Mouse (Mus musculus): Measurements from ENCODE around the gene Pign.
A peak's percentile ranks its signal among the peaks of the same experiment; 100 is the strongest.

The Pign gene

DNA sequence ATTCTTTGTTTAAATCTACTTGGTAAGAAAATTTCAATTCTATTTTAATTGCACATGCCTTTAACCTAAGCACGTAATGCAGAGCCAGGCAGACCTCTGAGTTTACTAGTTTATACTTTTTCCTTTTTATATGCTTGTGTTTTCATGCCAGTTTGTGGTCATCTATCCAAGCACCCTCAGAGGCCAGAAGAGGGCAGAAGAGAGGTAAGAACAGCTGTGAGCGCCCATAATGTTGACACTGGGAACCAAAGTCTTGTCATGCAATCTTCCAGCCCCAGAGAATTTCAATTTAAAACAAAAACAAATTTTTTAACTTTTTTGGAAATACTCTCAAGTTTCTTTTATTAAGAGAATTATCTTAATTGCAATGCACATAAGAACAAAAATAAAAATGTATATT, 99.7 kb downstream of the Pign start:
- no peak for DNase-seq (ENCODE audit: low read depth)

- DNase-seq (ENCODE audit: low read depth) = no peak
Measured at GRCm38 (mm10) chr1:105556078-105556477, 107.4 kb downstream of the Pign start.

DNA sequence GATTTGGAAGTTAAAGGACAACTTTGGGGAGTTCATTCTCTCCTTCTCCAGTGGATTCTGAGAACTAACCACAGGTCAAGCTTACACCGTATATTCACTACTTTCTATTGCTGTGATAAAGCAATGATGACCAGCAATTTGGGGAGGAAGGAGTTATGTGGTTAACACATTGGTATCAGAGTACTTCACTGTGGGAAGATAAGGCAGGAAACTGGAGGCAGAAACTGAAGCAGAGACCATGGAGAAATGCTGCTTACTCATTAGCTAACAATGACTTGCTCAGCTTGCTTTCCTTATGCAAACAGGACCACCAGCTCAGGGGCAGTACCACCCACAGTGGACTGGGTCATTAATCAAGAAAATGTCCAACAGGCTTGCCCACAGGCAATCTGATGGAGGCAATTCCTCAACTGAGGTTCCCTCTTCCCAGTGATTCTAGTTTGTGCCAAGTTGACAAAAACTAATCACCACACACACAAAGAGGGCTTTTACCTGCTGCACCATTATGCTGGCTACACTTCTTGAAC, 108.2 kb downstream of the Pign start:
- DNase-seq (ENCODE audit: low read depth) = no peak

DNA sequence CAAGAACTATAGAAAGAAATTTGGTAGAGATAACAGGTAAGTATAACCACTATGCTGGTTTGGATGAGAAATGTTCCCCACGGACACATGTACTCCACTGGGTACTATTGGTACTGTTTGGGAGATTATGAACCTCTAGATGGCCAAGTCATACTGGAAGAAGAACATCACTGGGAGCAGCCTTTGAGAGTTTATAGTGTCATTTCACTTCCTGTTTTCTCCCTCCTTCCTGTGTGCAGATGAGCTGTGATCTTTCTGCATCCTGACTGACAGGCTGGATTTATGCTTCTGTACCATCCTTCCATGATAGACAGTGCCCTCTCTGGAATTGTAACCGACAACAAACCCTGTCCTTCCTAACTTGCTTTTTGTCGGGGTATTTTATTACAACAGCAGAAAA, 110.3 kb downstream of the Pign start:
- no peak for DNase-seq (ENCODE audit: low read depth)

GRCm38 (mm10) chr1:105550163-105550562, 113.3 kb downstream of the Pign start:
- no peak for DNase-seq (ENCODE audit: low read depth)

DNA sequence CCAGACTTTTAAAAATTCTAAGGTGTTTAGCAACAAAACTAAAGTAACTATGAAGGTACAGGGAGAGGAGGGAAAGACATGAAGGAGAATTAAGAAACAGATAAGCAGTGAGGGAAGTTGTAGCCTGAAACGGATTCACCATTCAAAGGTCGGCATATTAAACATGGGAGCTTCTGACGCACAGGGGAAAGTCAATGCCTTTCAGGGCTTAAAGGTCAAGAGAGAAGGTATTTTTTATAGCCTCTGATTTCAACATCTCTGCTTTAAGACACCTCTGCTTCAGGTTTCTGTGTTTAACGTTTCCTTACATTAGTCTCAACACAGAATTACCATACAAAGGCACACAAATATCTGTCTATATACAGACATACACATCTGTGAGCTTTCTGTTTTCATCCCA, 113.8 kb downstream of the Pign start:
- no peak for DNase-seq (ENCODE audit: low read depth)

GRCm38 (mm10) chr1:105543051-105543450, 120.4 kb downstream of the Pign start:
- DNase-seq (ENCODE audit: low read depth) = peak; percentile 20

DNA sequence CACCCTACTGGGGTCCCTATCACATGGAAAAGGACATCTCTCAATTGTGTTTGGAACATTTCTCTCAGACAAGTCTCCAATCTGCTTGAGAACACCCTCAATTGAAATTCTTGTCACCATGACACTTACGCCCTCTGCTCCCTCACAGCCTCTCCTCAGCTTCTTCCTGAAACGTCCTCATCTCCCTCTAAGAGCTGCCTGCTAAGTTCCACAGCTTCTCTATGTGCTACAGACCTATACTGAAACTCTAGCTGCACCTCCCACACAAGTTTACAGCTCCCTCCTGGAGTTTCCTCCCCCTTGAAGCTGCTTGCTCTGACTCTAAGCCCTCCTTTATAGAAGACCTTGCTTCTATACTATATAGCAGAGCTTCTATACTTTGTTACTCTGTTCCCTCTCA, 139.7 kb downstream of the Pign start:
- DNase-seq (ENCODE audit: low read depth) = no peak

DNA sequence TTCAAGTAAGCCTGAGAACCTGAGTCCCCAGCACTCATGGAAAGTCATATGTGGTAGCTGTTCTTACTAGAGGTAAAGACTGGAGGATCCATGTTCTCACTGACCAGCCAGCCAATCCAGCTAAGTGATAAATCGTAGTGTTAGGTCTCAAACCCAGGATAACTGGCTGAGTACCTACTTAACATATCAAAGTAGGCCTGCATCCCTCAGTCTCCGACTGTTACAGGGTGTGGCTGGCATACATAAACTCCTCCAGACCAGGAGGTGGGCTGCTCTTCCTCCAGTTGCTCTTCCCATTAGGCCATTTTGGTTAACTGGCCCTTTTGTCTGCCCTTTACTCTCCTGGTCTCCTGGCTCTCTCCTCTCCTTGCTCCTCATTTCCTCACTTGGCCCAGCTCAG, 141.2 kb downstream of the Pign start:
- DNase-seq (ENCODE audit: low read depth) = no peak

- no peak for DNase-seq (ENCODE audit: low read depth)
Measured at GRCm38 (mm10) chr1:105518101-105518500, 145.4 kb downstream of the Pign start.

- DNase-seq (ENCODE audit: low read depth) = no peak
Measured at GRCm38 (mm10) chr1:105507116-105507515, 156.4 kb downstream of the Pign start.

DNA sequence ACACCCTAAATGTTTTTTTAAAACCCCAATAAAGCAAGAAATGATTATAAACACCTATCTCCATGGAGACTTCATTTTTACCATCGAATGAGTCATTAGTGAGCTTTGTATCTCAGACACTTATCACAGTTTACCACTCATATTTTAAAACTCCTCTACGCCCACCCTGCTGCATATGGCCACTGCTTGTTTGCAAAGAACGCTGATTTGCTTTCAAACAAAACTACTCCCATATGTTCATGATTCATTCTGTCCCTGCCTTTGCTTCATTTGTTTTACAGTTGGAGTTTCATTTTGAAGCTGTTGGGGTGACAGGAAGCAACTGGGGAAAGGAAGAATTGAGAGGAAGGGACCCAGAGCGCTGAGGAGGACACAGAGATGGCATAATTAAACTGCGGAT, 170.9 kb downstream of the Pign start:
- no peak for DNase-seq (ENCODE audit: low read depth)

- no peak for DNase-seq (ENCODE audit: low read depth)
Measured at GRCm38 (mm10) chr1:105489456-105489855, 174.0 kb downstream of the Pign start.

- DNase-seq (ENCODE audit: low read depth) = no peak
Measured at GRCm38 (mm10) chr1:105487037-105487436, 176.4 kb downstream of the Pign start.
